Mouse (Mus musculus): ENCODE results near the gene Gm49378. TPM values are rescaled to one million over a fixed set of nuclear protein-coding genes. Genes with fewer than 3 reads are reported as not detected.

Gm49378 gene
- polyA plus RNA-seq, 1 experiment: 14.1 TPM

DNA sequence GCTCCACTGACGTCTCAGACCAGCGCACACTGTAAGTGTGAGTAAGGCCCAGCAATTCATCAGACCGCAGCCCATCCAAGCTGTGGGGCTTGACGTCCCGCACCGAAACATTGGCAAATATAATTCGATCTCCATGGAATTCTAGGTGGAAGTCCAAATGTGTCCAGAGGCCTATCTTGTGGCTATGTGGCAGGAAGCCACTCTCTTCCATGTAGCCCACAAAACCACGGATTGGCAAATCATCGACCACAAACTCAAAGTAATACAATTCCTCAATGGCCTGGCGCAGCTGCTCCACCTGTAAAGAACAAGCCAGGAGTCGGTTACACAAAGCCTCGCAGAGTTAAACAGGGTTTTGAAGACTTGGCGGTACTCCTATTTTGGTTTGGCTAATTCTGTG, 3.6 kb upstream of the Gm49378 start:
- no peaks in the 10 kb centered on the region for H3K9me3 ChIP-seq (replicated peaks; ENCODE audit: control insufficient read depth, insufficient read depth, low read length, poor library complexity, severe bottlenecking)
- TF ChIP-seq EP300 (IDR thresholded peaks at IDR 0.05; ENCODE audit: insufficient read depth, low read depth, low read length) (no peak), POLR2A (IDR thresholded peaks at IDR 0.05; ENCODE audit: insufficient read depth, low read length) (no peak), CTCF (IDR thresholded peaks at IDR 0.05; ENCODE audit: low read depth, low read length) (no peak)
- H3K4me1 ChIP-seq (ENCODE audit: control insufficient read depth, insufficient read depth, low read length): peaks cover 2% of the 10 kb centered on the region
- no peak overlapping the region for H3K4me3 ChIP-seq (ENCODE audit: low read depth, low read length)
- H3K27me3 ChIP-seq (ENCODE audit: control insufficient read depth, insufficient read depth, low read length, poor library complexity, severe bottlenecking): no peaks in the 10 kb centered on the region
- H3K36me3 ChIP-seq (ENCODE audit: control insufficient read depth, insufficient read depth, low read length, poor library complexity, severe bottlenecking): peaks cover 3% of the 10 kb centered on the region
- H3K9ac ChIP-seq (ENCODE audit: low read depth, poor library complexity, severe bottlenecking): no peak overlapping the region
- H3K27ac ChIP-seq (ENCODE audit: insufficient read depth, low read length): no peak overlapping the region

DNA sequence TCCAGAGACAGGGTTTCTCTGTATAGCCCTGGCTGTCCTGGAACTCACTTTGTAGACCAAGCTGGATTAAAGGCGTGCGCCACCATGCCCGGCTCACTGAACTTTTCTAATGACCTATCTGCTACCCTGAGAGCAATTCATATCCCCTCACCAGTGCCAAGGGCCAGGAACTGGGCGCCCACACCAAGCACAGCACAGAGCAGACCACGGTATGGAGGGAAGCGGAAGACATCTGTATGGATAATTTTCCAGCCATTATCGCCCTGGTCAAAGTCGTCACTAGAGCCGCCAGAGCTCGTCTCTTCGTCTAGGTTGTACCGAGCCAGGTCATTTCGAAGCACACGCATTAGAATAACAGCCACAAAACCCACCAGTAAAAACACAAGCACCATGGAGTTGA, 3.1 kb upstream of the Gm49378 start:
- Histone ChIP-seq H3K27ac (ENCODE audit: insufficient read depth, low read length) (no peak overlapping the region), H3K9me3 (replicated peaks; ENCODE audit: control insufficient read depth, insufficient read depth, low read length, poor library complexity, severe bottlenecking) (no peaks in the 10 kb centered on the region), H3K27me3 (ENCODE audit: control insufficient read depth, insufficient read depth, low read length, poor library complexity, severe bottlenecking) (no peaks in the 10 kb centered on the region), H3K9ac (ENCODE audit: low read depth, poor library complexity, severe bottlenecking) (no peak overlapping the region), H3K4me3 (ENCODE audit: low read depth, low read length) (no peak overlapping the region), H3K36me3 (ENCODE audit: control insufficient read depth, insufficient read depth, low read length, poor library complexity, severe bottlenecking) (peaks cover 3% of the 10 kb centered on the region), H3K4me1 (ENCODE audit: control insufficient read depth, insufficient read depth, low read length) (peaks cover 2% of the 10 kb centered on the region)
- TF ChIP-seq POLR2A (IDR thresholded peaks at IDR 0.05; ENCODE audit: insufficient read depth, low read length) (no peak), EP300 (IDR thresholded peaks at IDR 0.05; ENCODE audit: insufficient read depth, low read depth, low read length) (no peak), CTCF (IDR thresholded peaks at IDR 0.05; ENCODE audit: low read depth, low read length) (no peak)

DNA sequence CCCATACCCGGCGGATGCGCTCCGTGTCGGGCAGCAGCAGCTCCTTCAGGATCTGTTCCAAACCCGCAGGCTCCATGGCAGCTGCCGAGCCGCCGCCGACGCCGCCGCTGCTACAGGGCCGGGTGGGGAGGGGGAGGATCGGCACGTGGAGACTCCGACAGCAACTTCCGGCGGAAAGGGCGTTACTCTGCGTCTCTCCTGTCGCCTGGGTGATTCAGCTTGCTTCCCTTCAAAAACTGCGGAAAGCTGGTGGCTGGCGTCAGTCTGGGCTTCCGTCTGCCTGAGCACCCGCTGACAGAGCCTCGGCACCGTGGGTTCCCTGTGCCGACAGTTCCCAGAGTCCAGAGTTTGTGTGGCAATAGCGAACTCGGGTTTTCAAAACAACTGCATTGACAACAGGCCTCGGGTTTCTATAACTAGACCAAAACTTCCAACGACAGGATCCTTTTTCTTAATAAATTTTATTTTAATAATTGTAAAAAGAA, 2.1 kb downstream of the Gm49378 start, which contains the start of gene Ipo4:
Gene Ipo4, minus strand, starts transcription at position 435 of the 485 bp plus-strand sequence.
- Histone ChIP-seq H3K27me3 (ENCODE audit: control insufficient read depth, insufficient read depth, low read length, poor library complexity, severe bottlenecking) (no peaks in the 10 kb centered on the region), H3K9ac (ENCODE audit: low read depth, poor library complexity, severe bottlenecking) (peak within 1 kb of the TSS; percentile 70), H3K4me3 (ENCODE audit: low read depth, low read length) (peak within 1 kb of the TSS; percentile 64), H3K36me3 (ENCODE audit: control insufficient read depth, insufficient read depth, low read length, poor library complexity, severe bottlenecking) (peaks cover 17% of the 10 kb centered on the region), H3K27ac (ENCODE audit: insufficient read depth, low read length) (no peak within 1 kb of the TSS), H3K4me1 (ENCODE audit: control insufficient read depth, insufficient read depth, low read length) (peaks cover 4% of the 10 kb centered on the region), H3K9me3 (replicated peaks; ENCODE audit: control insufficient read depth, insufficient read depth, low read length, poor library complexity, severe bottlenecking) (no peaks in the 10 kb centered on the region)
- no peak for TF ChIP-seq CTCF (IDR thresholded peaks at IDR 0.05; ENCODE audit: low read depth, low read length)
- no peak for TF ChIP-seq EP300 (IDR thresholded peaks at IDR 0.05; ENCODE audit: insufficient read depth, low read depth, low read length)
- no peak for TF ChIP-seq POLR2A (IDR thresholded peaks at IDR 0.05; ENCODE audit: insufficient read depth, low read length)

DNA sequence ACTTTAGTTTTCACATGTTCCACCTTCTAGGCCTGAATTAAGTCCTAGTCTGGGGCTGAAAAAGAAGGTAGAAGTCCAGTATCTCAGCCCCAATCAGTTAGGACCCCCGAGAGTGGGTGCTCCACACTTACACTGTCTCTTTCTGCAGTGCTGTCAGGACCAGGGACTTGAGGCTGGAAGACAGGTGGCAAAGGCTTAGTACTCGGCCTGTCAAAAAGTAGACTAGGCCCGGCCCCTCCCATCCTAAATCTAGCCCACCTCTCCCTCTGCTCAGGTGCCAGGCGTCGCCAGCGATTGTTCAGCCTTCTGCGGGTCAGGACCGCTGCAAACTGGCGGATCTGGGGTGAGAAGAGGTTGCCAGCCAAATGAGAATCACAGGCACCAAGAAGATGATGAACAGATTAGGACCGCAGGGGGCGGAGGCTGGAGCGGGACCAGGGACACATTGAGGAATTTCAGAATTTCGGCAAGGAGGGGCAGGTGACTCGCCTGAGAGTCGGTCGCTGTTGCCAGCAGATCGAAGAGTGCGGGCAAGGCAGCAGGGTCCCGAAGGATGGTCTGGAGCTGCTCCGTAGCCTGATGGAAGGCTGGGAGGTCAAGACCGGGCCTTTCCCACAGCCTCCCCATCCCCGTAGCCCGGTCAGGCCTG, 2.7 kb downstream of the Gm49378 start:
- H3K27me3 ChIP-seq (ENCODE audit: control insufficient read depth, insufficient read depth, low read length, poor library complexity, severe bottlenecking): no peaks in the 10 kb centered on the region
- no peak for TF ChIP-seq POLR2A (IDR thresholded peaks at IDR 0.05; ENCODE audit: insufficient read depth, low read length)
- no peak for TF ChIP-seq CTCF (IDR thresholded peaks at IDR 0.05; ENCODE audit: low read depth, low read length)
- no peak for TF ChIP-seq EP300 (IDR thresholded peaks at IDR 0.05; ENCODE audit: insufficient read depth, low read depth, low read length)
- peak overlapping the region; percentile 70 for H3K9ac ChIP-seq (ENCODE audit: low read depth, poor library complexity, severe bottlenecking)
- peaks cover 4% of the 10 kb centered on the region for H3K4me1 ChIP-seq (ENCODE audit: control insufficient read depth, insufficient read depth, low read length)
- H3K27ac ChIP-seq (ENCODE audit: insufficient read depth, low read length): no peak overlapping the region
- H3K9me3 ChIP-seq (replicated peaks; ENCODE audit: control insufficient read depth, insufficient read depth, low read length, poor library complexity, severe bottlenecking): no peaks in the 10 kb centered on the region
- H3K36me3 ChIP-seq (ENCODE audit: control insufficient read depth, insufficient read depth, low read length, poor library complexity, severe bottlenecking): peaks cover 23% of the 10 kb centered on the region
- H3K4me3 ChIP-seq (ENCODE audit: low read depth, low read length): peak overlapping the region; percentile 64

DNA sequence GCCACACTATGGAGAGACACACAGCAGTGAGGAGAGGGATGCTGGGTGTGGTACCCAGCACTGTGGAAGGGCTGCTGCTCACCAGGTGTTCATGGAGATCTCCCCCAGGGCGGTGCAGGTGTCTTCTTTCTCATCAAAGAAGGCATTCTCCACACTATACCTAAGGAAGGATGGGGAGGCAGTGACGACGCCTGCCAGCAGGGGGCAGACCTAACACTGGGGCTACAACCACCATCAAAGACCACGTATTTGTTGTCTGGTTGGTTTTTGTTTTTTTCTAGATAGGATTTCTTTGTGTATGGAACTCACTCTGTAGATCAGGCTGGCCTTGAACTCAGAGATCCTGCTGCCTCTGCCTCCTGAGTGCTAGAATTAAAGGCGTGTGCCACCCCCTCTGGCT, 8.4 kb downstream of the Gm49378 start:
- no peak overlapping the region for H3K9ac ChIP-seq (ENCODE audit: low read depth, poor library complexity, severe bottlenecking)
- peaks cover 4% of the 10 kb centered on the region for H3K4me1 ChIP-seq (ENCODE audit: control insufficient read depth, insufficient read depth, low read length)
- H3K36me3 ChIP-seq (ENCODE audit: control insufficient read depth, insufficient read depth, low read length, poor library complexity, severe bottlenecking): peaks cover 39% of the 10 kb centered on the region

DNA sequence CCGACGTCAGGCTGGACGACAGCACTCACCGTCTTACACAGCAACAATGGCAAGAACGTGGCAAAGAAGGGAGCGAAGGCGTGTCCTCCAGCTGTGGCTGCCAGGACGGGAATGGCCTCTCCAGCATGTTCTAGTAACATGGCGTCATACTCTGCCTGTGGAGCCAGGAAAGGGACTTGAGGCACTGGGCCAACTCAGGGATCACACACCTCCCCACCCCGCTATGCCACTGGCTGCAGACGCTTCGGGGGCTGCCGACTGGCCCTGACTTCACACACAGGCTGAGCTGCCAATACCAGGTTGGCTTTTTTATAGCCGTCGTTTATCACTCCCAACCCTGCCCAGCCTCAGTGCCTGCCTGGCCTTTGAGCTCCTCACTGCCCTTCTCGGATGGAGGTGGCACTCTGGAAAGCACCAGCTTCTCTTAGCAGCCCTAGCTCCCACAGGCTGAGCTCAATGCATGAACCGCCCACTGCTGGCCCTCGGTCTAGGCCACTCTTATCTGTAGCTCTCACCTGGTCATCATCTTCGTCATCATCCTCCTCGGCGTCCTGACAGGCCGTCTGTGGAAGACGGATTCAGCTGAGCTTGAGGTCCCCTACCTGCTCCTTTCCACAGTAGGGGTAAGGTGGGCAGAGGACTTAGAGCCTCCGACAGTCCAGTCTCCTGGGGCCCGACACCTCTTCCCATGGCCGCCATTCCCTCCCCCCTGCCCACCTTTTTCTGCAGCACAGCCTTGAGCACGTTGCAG, 9.4 kb downstream of the Gm49378 start:
- Histone ChIP-seq H3K9me3 (replicated peaks; ENCODE audit: control insufficient read depth, insufficient read depth, low read length, poor library complexity, severe bottlenecking) (no peaks in the 10 kb centered on the region), H3K9ac (ENCODE audit: low read depth, poor library complexity, severe bottlenecking) (no peak overlapping the region), H3K27me3 (ENCODE audit: control insufficient read depth, insufficient read depth, low read length, poor library complexity, severe bottlenecking) (no peaks in the 10 kb centered on the region), H3K4me3 (ENCODE audit: low read depth, low read length) (no peak overlapping the region), H3K36me3 (ENCODE audit: control insufficient read depth, insufficient read depth, low read length, poor library complexity, severe bottlenecking) (peaks cover 34% of the 10 kb centered on the region), H3K27ac (ENCODE audit: insufficient read depth, low read length) (no peak overlapping the region), H3K4me1 (ENCODE audit: control insufficient read depth, insufficient read depth, low read length) (no peaks in the 10 kb centered on the region)
- TF ChIP-seq EP300 (IDR thresholded peaks at IDR 0.05; ENCODE audit: insufficient read depth, low read depth, low read length): no peak
- TF ChIP-seq POLR2A (IDR thresholded peaks at IDR 0.05; ENCODE audit: insufficient read depth, low read length): no peak
- TF ChIP-seq CTCF (IDR thresholded peaks at IDR 0.05; ENCODE audit: low read depth, low read length): no peak

More for the DNA sequence above, 8.4 kb downstream of the Gm49378 start:
- no peaks in the 10 kb centered on the region for H3K27me3 ChIP-seq (ENCODE audit: control insufficient read depth, insufficient read depth, low read length, poor library complexity, severe bottlenecking)
- H3K9me3 ChIP-seq (replicated peaks; ENCODE audit: control insufficient read depth, insufficient read depth, low read length, poor library complexity, severe bottlenecking): no peaks in the 10 kb centered on the region
- TF ChIP-seq CTCF (IDR thresholded peaks at IDR 0.05; ENCODE audit: low read depth, low read length): peak; percentile 88
- TF ChIP-seq POLR2A (IDR thresholded peaks at IDR 0.05; ENCODE audit: insufficient read depth, low read length): no peak
- no peak overlapping the region for H3K27ac ChIP-seq (ENCODE audit: insufficient read depth, low read length)
- no peak overlapping the region for H3K4me3 ChIP-seq (ENCODE audit: low read depth, low read length)
